Mouse (Mus musculus) heart, embryonic 14.5 days (tissue): Measurements from ENCODE around the gene Atp7b. TPM values are rescaled to one million over a fixed set of nuclear protein-coding genes. Genes with fewer than 3 reads are reported as not detected.

Source experiments
- ATAC-seq: fragments of 200-750 bp; cut with Nextera tagmentation; 2 replicates; pipeline ENCODE4 v1.8.0; 2017; ENCODE audit warnings: low read depth, moderate TSS enrichment; ENCODE audit not compliant: insufficient number of reproducible peaks, insufficient read depth, low FRiP score
- H3K27ac ChIP-seq, 2 experiments: fragments of 200-500 bp in 1 of 2; fragments of 300-500 bp in 1 of 2; sonication (generic) in 1 of 2; replicated peaks in 1 of 2; 2 replicates each; pipeline ENCODE4 v1.5.1; 2012 to 2014; ENCODE audit warnings: low read depth in 2 of 2, low read length in 2 of 2, control low read depth in 1 of 2, mild to moderate bottlenecking in 1 of 2, mixed read lengths in 1 of 2; ENCODE audit not compliant: control insufficient read depth in 1 of 2, insufficient read depth in 1 of 2
- H3K27me3 ChIP-seq: fragments of 300-500 bp; sonication (generic); 2 replicates; pipeline ENCODE4 v1.6.1; 2014; ENCODE audit warnings: mild to moderate bottlenecking, low read length, control low read depth; ENCODE audit not compliant: control insufficient read depth, insufficient read depth
- H3K36me3 ChIP-seq: fragments of 300-500 bp; sonication (generic); 2 replicates; pipeline ENCODE4 v1.6.1; 2014; ENCODE audit warnings: mild to moderate bottlenecking, control low read depth, low read length, mixed read lengths; ENCODE audit not compliant: control insufficient read depth, insufficient read depth
- H3K4me1 ChIP-seq, 2 experiments: fragments of 200-500 bp in 1 of 2; fragments of 300-500 bp in 1 of 2; sonication (generic) in 1 of 2; 2 replicates each; pipeline ENCODE4 v1.6.1; 2012 to 2014; ENCODE audit warnings: low read length in 2 of 2, control low read depth in 1 of 2, mixed read lengths in 1 of 2; ENCODE audit not compliant: control insufficient read depth in 2 of 2, insufficient read depth in 2 of 2
- H3K4me2 ChIP-seq: fragments of 300-500 bp; sonication (generic); 2 replicates; pipeline ENCODE4 v1.6.1; 2014; ENCODE audit warnings: mild to moderate bottlenecking, low read length
- H3K4me3 ChIP-seq, 2 experiments: fragments of 200-500 bp in 1 of 2; fragments of 300-500 bp in 1 of 2; sonication (generic) in 1 of 2; 2 replicates each; pipeline ENCODE4 v1.5.1; 2012 to 2014; ENCODE audit warnings: low read length in 2 of 2, mild to moderate bottlenecking in 2 of 2, control low read depth in 1 of 2, low read depth in 1 of 2, moderate library complexity in 1 of 2; ENCODE audit not compliant: control insufficient read depth in 1 of 2, insufficient read depth in 1 of 2
- H3K9ac ChIP-seq: fragments of 300-500 bp; sonication (generic); 2 replicates; pipeline ENCODE4 v1.6.1; 2014; ENCODE audit warnings: mild to moderate bottlenecking, low read length
- H3K9me3 ChIP-seq: fragments of 300-500 bp; sonication (generic); 2 replicates; pipeline ENCODE4 v1.6.1; 2016; ENCODE audit warnings: low read length, control low read depth; ENCODE audit not compliant: control insufficient read depth
- WGBS: fragments of 180-500 bp; shearing (Covaris S2); extraction: QIAGEN DNeasy Blood & Tissue Kit; methylation state at CpG from one replicate; pipeline ENCODE4 v1.1.7; 2014; 5-methylcytosine and 5-hydroxymethylcytosine counted together
- polyA plus RNA-seq: library from polyadenylated mRNA; unstranded; fragments of >200 nt; fragmentation: Nextera tagmentation; extraction: Ambion mirVana; gene quantifications from 2 replicates; pipeline ENCODE4 v1.2.1, GENCODE M21; 2014

The Atp7b gene
- polyA plus RNA-seq, 1 experiment from 2014 or later, result 1.1 TPM

- no peaks in the 10 kb centered on the region for H3K36me3 ChIP-seq
- no peak for ATAC-seq
- no peaks in the 10 kb centered on the region for H3K27me3 ChIP-seq
- no peak overlapping the region for H3K27ac ChIP-seq
- WGBS, result 8% methylated on average over 9 of the region's 9 CpGs
- no peak overlapping the region for H3K9ac ChIP-seq
- H3K9me3 ChIP-seq, result no peaks in the 10 kb centered on the region
- no peak overlapping the region for H3K4me3 ChIP-seq
- H3K4me2 ChIP-seq, result no peak overlapping the region
- no peaks in the 10 kb centered on the region for H3K4me1 ChIP-seq
These were observed 104.8 kb downstream of the Atp7b start for GRCm38 (mm10) chr8:21955321-21955720.

DNA sequence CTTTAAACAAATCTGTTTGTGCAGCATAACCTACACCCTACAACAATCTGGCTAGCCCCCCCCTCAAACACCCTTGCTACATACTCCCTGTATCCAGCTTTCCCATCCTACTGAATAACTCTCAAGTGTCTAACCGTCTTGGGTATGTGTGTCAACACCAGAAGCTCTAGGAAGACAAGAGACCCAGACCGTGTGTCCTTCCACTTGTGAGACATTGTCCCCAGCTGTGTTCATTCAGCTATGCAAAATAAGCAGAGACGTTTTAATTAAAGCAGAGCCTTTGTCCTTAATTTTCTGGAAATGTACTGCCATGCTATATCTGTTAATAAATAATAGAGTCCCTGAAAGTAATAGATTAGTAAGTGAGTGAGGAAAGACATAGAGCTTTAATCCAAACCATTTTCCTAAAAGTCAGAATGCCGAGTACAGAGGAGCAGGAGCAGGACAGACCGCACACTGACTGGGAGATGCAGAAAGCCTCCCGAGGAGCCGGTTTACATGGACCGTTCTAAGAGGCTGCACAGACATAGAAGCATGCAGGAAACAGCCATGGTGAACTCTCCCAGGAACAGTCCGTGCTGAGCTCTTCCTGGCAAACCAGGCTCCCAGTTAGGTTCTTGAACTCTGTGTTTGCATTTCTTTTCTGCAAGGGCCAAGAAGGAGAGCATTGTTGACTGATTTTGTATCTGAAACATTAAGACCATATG is 112.6 kb downstream of the Atp7b start:
- ATAC-seq, result no peak
- Histone ChIP-seq H3K4me1 (no peaks in the 10 kb centered on the region), H3K9me3 (no peaks in the 10 kb centered on the region), H3K27me3 (no peaks in the 10 kb centered on the region), H3K4me2 (no peak overlapping the region), H3K27ac (no peak overlapping the region), H3K4me3 (no peak overlapping the region), H3K9ac (no peak overlapping the region), H3K36me3 (no peaks in the 10 kb centered on the region)
- 69% methylated on average over 9 of the region's 9 CpGs for WGBS

GRCm38 (mm10) chr8:21946462-21946861 is 113.6 kb downstream of the Atp7b start, which contains the start of gene Defb13:
Gene Defb13 (plus strand): TSS chr8:21946762.
- Histone ChIP-seq H3K9me3 (no peaks in the 10 kb centered on the region), H3K4me1 (no peaks in the 10 kb centered on the region), H3K4me2 (no peak within 1 kb of the TSS), H3K36me3 (no peaks in the 10 kb centered on the region), H3K9ac (no peak within 1 kb of the TSS), H3K4me3 (no peak within 1 kb of the TSS), H3K27ac (no peak within 1 kb of the TSS), H3K27me3 (no peaks in the 10 kb centered on the region)
- ATAC-seq, result no peak
- whole genome bisulfite sequencing, result 77% methylated on average over 6 of the region's 6 CpGs

Other genes starting within 250 kb of the Atp7b start
- gene Defb50, start 236.8 kb downstream of the Atp7b start, polyA plus RNA-seq, result not detected in 2 replicates
- gene Defb2, start 220.4 kb downstream of the Atp7b start, polyA plus RNA-seq, result not detected in 2 replicates
- gene Defb10, start 201.4 kb downstream of the Atp7b start, polyA plus RNA-seq, result not detected in 2 replicates
- not detected in 2 replicates for gene Defb9, start 174.9 kb downstream of the Atp7b start, polyA plus RNA-seq
- gene Defb11, start 153.9 kb downstream of the Atp7b start, polyA plus RNA-seq, result not detected in 2 replicates
- not detected in 2 replicates for gene Defb15, start 127.6 kb downstream of the Atp7b start, polyA plus RNA-seq
- gene Defb35, start 122.0 kb downstream of the Atp7b start, polyA plus RNA-seq, result not detected in 2 replicates
- gene Defb13, start 113.5 kb downstream of the Atp7b start, polyA plus RNA-seq, result not detected in 2 replicates
- gene Fam90a1a, start 101.6 kb downstream of the Atp7b start, polyA plus RNA-seq, result not detected in 2 replicates
- not detected in 2 replicates for gene Ccdc70, start 90.5 kb downstream of the Atp7b start, polyA plus RNA-seq
- 17.5 and 20.1 TPM in 2 replicates for gene Alg11, start 416 bp upstream of the Atp7b start, polyA plus RNA-seq
- gene Nek5, start 64.7 kb upstream of the Atp7b start, polyA plus RNA-seq, result 0.20 and 0.30 TPM in 2 replicates
- gene Nek3, start 106.1 kb upstream of the Atp7b start, polyA plus RNA-seq, result 5.1 and 5.6 TPM in 2 replicates
- 34.9 and 36.5 TPM in 2 replicates for gene Ckap2, start 125.5 kb upstream of the Atp7b start, polyA plus RNA-seq
- 22.4 and 24.2 TPM in 2 replicates for gene Vps36, start 132.5 kb upstream of the Atp7b start, polyA plus RNA-seq
- gene Thsd1, start 167.0 kb upstream of the Atp7b start, polyA plus RNA-seq, result 17.3 and 17.8 TPM in 2 replicates
- not detected in 2 replicates for gene Tpte, start 223.1 kb upstream of the Atp7b start, polyA plus RNA-seq